Mouse (Mus musculus): ENCODE data around the gene Eya4. TPM values are rescaled to one million over a fixed set of nuclear protein-coding genes. Genes with fewer than 3 reads are reported as not detected.

The Eya4 gene
- 1.7 and 2.0 TPM in 2 replicates for polyA plus RNA-seq (2014; fragmentation: Nextera tagmentation; extraction: Ambion mirVana)

DNA sequence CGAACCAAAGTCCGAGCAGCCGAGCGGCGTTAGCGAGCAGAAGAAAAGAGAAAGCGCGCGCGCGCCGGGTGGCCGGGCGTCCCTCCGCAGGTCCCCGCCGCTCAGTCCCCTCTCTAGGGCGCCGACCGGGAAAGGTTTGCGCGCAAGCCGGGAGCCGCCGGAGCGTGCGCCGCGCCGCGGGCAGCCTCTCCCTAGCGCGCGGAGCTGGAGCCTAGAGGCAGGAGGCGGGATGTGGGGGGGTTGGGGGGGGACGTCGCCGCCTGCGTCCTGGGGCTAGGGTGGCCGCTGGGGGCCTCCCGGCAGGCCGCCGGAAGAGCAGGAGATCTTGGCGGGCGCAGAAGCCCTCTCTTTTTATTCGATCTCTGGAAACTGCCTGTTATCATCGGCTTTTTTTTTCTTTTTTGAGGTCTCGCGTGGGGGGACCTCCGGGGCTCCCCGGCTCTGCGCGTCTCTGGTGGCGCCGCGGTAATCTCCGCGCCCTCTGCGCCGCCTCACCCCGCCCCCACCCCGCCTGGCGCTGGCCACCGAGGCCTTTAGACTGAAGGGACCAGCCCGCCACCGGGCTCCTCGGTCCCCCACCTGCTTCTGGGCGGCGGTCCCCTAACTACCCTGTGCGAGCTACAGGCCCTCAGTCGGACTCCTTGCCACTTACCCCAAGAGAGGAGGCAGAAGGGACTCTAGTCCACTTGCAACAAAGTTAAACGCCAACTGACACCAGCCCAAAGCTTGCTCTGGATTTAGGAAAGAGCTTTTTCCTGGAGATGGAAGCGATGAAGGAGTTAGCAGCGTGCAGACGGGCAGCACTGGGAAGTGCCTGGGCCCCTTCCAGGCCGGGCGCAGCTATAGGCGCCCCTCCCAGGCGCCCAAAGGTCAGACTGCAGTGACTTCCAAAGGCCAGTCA lies at the start of gene Eya4:
Gene Eya4 (minus strand): TSS at position 776 of the 901 bp plus-strand sequence.
- no peaks in the 10 kb centered on the region for H3K9me3 ChIP-seq (ENCODE audit: control insufficient read depth, low read length)
- DNase-seq (ENCODE audit: low spot score, missing footprints), result peak; percentile 97
- H3K27ac ChIP-seq (ENCODE audit: low read depth, low read length), result peak within 1 kb of the TSS; percentile 30; the same call in 1 of the 2 replicates
- H3K4me3 ChIP-seq (ENCODE audit: low read depth, low read length), result peak within 1 kb of the TSS; percentile 64
- H3K9ac ChIP-seq (ENCODE audit: low read length), result peak within 1 kb of the TSS; percentile 74
- peak; percentile 86 for ATAC-seq (ENCODE audit: low FRiP score)
- peak within 1 kb of the TSS; percentile 95 for H3K4me2 ChIP-seq
- peaks cover 18% of the 10 kb centered on the region for H3K27me3 ChIP-seq (ENCODE audit: control insufficient read depth, insufficient read depth, low read length)
- WGBS, result under 1% methylated on average over 58 of the region's 79 CpGs
- H3K4me1 ChIP-seq (ENCODE audit: control insufficient read depth, insufficient read depth, low read length), result peaks cover 16% of the 10 kb centered on the region
- no peaks in the 10 kb centered on the region for H3K36me3 ChIP-seq (ENCODE audit: control insufficient read depth, insufficient read depth, low read length)

DNA sequence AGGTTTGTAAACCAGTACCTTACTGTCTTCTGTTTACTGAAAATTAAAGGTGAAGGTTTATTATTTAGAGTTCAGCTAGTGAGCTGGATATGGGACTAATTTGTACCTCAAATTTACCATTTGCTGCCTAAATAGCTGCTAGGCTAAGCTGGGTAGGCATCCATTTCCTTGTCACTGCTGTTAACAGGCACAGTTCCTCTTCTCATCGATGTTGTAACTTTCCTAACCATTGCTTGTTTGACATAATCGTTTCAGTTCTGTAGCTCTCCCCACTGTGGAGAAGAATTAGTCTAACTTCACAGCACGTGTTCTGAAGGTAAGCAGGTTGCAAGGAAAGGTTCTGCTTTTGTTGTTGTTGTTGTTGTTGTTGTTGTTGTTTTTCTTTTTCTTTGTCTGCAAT lies 44.8 kb upstream of the Eya4 start:
- 90% methylated on average over 3 of the region's 3 CpGs for WGBS
- H3K36me3 ChIP-seq (ENCODE audit: control insufficient read depth, insufficient read depth, low read length), result no peaks in the 10 kb centered on the region

DNA sequence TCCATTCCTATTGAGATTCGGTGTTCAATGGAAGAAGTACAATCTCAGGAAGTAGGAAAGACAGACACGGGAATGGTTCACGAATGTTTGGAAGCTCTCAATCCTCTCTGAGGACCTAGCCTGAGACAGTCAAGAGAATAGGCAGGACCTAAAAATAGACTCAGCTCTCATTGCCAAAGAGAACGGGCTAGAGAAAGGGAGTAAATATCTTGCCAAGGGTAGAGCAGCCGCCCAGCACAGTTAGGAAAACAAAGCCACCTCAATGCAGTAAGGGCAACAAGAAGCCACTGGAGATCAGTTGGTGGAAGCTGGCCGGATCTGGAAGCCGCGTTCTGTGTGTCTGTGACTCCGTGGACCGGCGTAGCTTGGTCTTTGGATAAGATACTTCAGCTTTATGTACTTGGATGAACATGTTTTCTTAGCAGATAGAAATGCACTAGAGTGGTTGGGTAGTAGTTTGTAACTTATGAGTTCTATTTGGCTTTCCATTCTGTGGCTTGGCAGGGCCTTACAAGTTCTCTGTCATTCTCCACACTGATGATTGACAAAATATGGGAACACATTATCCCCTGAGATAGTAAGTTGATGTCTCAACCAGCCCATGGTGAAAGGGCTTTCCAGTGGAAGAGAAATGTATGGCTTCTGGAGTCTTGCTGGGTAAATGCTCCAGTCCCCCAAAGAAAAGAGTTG lies 44.1 kb upstream of the Eya4 start:
- Histone ChIP-seq H3K27me3 (ENCODE audit: control insufficient read depth, insufficient read depth, low read length) (no peaks in the 10 kb centered on the region), H3K4me2 (no peak overlapping the region), H3K9me3 (ENCODE audit: control insufficient read depth, low read length) (no peaks in the 10 kb centered on the region), H3K36me3 (ENCODE audit: control insufficient read depth, insufficient read depth, low read length) (no peaks in the 10 kb centered on the region), H3K9ac (ENCODE audit: low read length) (no peak overlapping the region), H3K4me3 (ENCODE audit: low read depth, low read length) (no peak overlapping the region), H3K27ac (ENCODE audit: low read depth, low read length) (no peak overlapping the region), H3K4me1 (ENCODE audit: control insufficient read depth, insufficient read depth, low read length) (no peaks in the 10 kb centered on the region)
- ATAC-seq (ENCODE audit: low FRiP score), result no peak
- WGBS, result 96% methylated on average over 11 of the region's 11 CpGs
- no peak for DNase-seq (ENCODE audit: low spot score, missing footprints)

More for the DNA sequence above, 44.8 kb upstream of the Eya4 start:
- ATAC-seq (ENCODE audit: low FRiP score) (no peak), DNase-seq (ENCODE audit: low spot score, missing footprints) (no peak)
- Histone ChIP-seq H3K27ac (ENCODE audit: low read depth, low read length) (no peak overlapping the region), H3K4me3 (ENCODE audit: low read depth, low read length) (no peak overlapping the region), H3K9me3 (ENCODE audit: control insufficient read depth, low read length) (no peaks in the 10 kb centered on the region), H3K4me1 (ENCODE audit: control insufficient read depth, insufficient read depth, low read length) (no peaks in the 10 kb centered on the region), H3K27me3 (ENCODE audit: control insufficient read depth, insufficient read depth, low read length) (no peaks in the 10 kb centered on the region), H3K4me2 (no peak overlapping the region), H3K9ac (ENCODE audit: low read length) (no peak overlapping the region)

DNA sequence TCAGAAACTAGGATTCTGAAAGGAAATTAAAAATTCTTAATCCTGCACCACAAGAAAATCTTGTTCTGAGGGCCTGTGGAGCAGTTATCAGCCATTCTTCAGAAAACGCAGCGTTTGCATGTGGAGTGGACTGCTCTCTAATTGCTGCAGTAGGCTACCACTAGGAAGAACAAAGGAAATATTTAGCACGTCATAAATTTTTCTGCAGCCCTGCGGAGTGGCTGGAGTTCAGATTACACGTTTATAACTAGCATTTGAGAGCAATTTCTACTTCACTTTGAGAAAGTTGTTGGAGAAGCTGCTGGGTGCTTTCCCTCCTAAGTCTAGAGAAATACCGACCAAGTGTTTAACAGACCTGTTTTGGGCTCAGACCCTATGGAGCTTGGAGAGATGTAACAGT lies 43.6 kb upstream of the Eya4 start:
- H3K27me3 ChIP-seq (ENCODE audit: control insufficient read depth, insufficient read depth, low read length), result no peaks in the 10 kb centered on the region
- H3K36me3 ChIP-seq (ENCODE audit: control insufficient read depth, insufficient read depth, low read length), result no peaks in the 10 kb centered on the region
- no peak for ATAC-seq (ENCODE audit: low FRiP score)
- WGBS, result 84% methylated on average over 6 of the region's 6 CpGs
- no peak for DNase-seq (ENCODE audit: low spot score, missing footprints)
- no peak overlapping the region for H3K4me2 ChIP-seq
- H3K9me3 ChIP-seq (ENCODE audit: control insufficient read depth, low read length), result no peaks in the 10 kb centered on the region
- no peak overlapping the region for H3K9ac ChIP-seq (ENCODE audit: low read length)
- no peaks in the 10 kb centered on the region for H3K4me1 ChIP-seq (ENCODE audit: control insufficient read depth, insufficient read depth, low read length)
- no peak overlapping the region for H3K27ac ChIP-seq (ENCODE audit: low read depth, low read length)
- no peak overlapping the region for H3K4me3 ChIP-seq (ENCODE audit: low read depth, low read length)

DNA sequence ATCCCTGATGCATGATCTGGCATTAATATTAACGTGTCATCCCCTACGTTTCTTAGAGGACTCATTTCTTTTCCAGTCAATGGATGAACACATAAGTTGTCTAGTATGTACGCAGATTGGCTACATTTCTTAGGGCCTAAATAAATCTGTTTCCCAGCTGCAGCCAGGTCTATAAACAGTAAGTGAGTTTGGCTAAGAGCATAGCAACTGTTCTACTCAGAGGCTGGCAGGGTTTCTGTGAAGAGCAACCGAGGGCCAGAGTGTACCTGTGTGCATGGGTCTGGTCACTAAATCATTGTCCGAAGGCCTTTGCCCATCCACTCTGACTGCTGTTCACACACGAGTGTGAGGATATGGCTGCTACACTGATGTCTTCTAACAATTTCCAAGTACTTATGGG lies 13.3 kb upstream of the Eya4 start:
- WGBS, result 91% methylated on average over 6 of the region's 6 CpGs
- Histone ChIP-seq H3K9me3 (ENCODE audit: control insufficient read depth, low read length) (no peaks in the 10 kb centered on the region), H3K4me1 (ENCODE audit: control insufficient read depth, insufficient read depth, low read length) (no peaks in the 10 kb centered on the region), H3K36me3 (ENCODE audit: control insufficient read depth, insufficient read depth, low read length) (no peaks in the 10 kb centered on the region), H3K4me3 (ENCODE audit: low read depth, low read length) (no peak overlapping the region), H3K27me3 (ENCODE audit: control insufficient read depth, insufficient read depth, low read length) (no peaks in the 10 kb centered on the region), H3K4me2 (no peak overlapping the region), H3K9ac (ENCODE audit: low read length) (no peak overlapping the region), H3K27ac (ENCODE audit: low read depth, low read length) (no peak overlapping the region)
- DNase-seq (ENCODE audit: low spot score, missing footprints), result peak; percentile 68
- no peak for ATAC-seq (ENCODE audit: low FRiP score)

DNA sequence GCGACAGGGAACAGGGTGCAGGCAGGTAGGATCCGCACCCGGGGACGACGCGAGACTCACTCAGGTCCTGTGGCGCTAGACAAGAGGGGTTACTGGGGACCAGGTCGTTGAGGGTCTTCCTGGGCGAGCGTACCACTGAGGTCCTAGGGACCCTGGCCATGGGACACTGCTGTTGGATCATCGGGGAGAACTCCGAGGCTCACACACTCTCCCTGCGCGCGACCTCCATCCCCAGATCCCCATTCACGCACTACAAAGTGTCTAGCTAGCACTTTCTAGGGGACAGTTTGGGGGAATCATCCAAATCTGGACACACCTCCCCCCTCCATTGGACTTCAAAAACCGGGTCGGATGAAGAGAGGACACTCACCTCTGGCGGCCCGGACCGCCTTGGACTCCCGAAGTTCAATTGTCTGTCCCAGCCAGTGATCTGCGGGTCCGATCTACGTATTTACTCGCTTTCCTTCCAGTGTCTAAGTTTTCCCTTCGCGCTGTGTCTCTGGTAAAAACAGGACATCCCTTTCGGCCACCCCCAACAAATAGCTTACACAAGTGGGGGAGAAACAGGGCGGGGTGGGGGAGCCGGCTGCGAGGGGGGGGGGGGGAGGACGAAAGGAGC lies 1.1 kb downstream of the Eya4 start:
- 0% methylated on average over 32 of the region's 33 CpGs for WGBS
- H3K36me3 ChIP-seq (ENCODE audit: control insufficient read depth, insufficient read depth, low read length), result no peaks in the 10 kb centered on the region
- H3K9ac ChIP-seq (ENCODE audit: low read length), result peak overlapping the region; percentile 74
- peaks cover 16% of the 10 kb centered on the region for H3K4me1 ChIP-seq (ENCODE audit: control insufficient read depth, insufficient read depth, low read length)
- H3K4me2 ChIP-seq, result peak overlapping the region; percentile 95
- no peak overlapping the region for H3K27ac ChIP-seq (ENCODE audit: low read depth, low read length)
- peak; percentile 96 for DNase-seq (ENCODE audit: low spot score, missing footprints)
- peaks cover 18% of the 10 kb centered on the region for H3K27me3 ChIP-seq (ENCODE audit: control insufficient read depth, insufficient read depth, low read length)
- H3K9me3 ChIP-seq (ENCODE audit: control insufficient read depth, low read length), result no peaks in the 10 kb centered on the region
- ATAC-seq (ENCODE audit: low FRiP score), result peak; percentile 40
- H3K4me3 ChIP-seq (ENCODE audit: low read depth, low read length), result peak overlapping the region; percentile 64

DNA sequence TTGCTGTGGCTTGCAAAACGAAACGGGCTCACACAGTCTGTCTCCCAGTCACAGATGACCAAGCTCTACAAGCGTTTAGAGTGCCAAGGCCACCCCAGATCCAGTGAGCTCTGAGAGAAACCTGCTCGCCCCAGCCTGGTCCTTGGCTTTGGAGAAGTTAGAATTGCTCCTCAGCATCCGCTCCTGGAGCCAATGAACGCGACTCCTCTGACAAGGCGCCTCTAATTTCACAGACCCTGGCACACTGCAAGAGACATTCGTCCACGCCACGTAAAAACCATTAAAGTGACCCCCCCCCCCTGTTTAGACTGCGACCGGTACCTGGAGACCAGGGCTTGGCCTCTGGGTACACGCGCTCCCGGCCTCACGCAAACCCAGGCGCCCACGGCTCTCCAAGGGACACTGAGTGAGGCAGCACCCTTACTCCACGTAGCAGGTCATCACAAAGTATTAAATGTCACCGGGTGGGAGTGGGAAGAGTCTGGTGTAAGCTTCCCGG lies 1.6 kb downstream of the Eya4 start:
- Histone ChIP-seq H3K27me3 (ENCODE audit: control insufficient read depth, insufficient read depth, low read length) (peaks cover 18% of the 10 kb centered on the region), H3K4me3 (ENCODE audit: low read depth, low read length) (peak overlapping the region; percentile 64)
- under 1% methylated on average over 22 of the region's 22 CpGs for WGBS

DNA sequence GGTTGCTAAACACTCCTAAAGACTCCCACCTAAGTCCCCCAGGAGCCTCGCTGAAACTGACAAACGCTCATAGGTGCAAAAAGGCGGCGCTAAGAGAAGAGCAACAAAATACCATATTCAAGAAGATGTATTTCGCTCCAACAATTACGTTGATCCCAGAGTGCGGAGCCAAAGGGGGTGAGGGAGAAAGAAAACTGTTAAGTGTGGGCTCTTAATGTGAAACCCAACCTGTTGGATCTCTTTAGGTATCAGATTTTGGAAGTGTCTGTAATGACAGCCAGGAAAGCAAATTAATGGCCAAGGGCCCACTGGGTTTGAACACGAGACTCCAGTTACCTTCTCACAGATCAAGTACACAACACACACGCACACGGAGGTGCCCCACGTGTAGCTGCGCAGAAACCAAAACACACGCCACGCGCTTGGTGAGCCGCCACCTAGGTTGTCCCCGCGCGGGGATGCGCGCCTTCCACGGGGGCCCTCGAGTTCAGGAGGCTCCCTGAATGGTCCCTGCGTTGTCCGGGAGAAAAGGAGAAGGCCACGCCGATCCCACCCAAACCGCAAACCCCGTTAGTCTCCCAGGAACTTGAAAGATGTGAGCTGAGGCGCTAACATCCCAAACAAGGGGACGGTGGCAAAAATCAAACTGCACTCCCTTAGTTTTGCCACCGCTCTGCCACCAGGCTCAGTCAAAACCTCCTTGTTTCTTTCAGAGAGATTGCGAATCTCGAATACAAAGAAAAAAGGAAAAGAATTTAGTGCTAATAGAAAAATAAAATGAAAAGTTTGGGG lies 2.3 kb downstream of the Eya4 start:
- ATAC-seq (ENCODE audit: low FRiP score), result no peak
- Histone ChIP-seq H3K4me2 (peak overlapping the region; percentile 95), H3K4me3 (ENCODE audit: low read depth, low read length) (peak overlapping the region; percentile 64), H3K27me3 (ENCODE audit: control insufficient read depth, insufficient read depth, low read length) (peaks cover 18% of the 10 kb centered on the region), H3K9ac (ENCODE audit: low read length) (peak overlapping the region; percentile 74; the same call in 1 of the 2 replicates), H3K36me3 (ENCODE audit: control insufficient read depth, insufficient read depth, low read length) (no peaks in the 10 kb centered on the region), H3K27ac (ENCODE audit: low read depth, low read length) (no peak overlapping the region), H3K4me1 (ENCODE audit: control insufficient read depth, insufficient read depth, low read length) (peaks cover 16% of the 10 kb centered on the region), H3K9me3 (ENCODE audit: control insufficient read depth, low read length) (no peaks in the 10 kb centered on the region)
- WGBS, result 1% methylated on average over 34 of the region's 34 CpGs
- DNase-seq (ENCODE audit: low spot score, missing footprints), result peak; percentile 95

More for the DNA sequence above, 1.6 kb downstream of the Eya4 start:
- no peaks in the 10 kb centered on the region for H3K9me3 ChIP-seq (ENCODE audit: control insufficient read depth, low read length)
- DNase-seq (ENCODE audit: low spot score, missing footprints), result peak; percentile 95
- peaks cover 16% of the 10 kb centered on the region for H3K4me1 ChIP-seq (ENCODE audit: control insufficient read depth, insufficient read depth, low read length)
- no peaks in the 10 kb centered on the region for H3K36me3 ChIP-seq (ENCODE audit: control insufficient read depth, insufficient read depth, low read length)
- H3K9ac ChIP-seq (ENCODE audit: low read length), result peak overlapping the region; percentile 74
- H3K27ac ChIP-seq (ENCODE audit: low read depth, low read length), result no peak overlapping the region
- peak; percentile 36 for ATAC-seq (ENCODE audit: low FRiP score)
- H3K4me2 ChIP-seq, result peak overlapping the region; percentile 95
